Mouse (Mus musculus) regulatory T cell (primary cell): ENCODE measurements at regions not wholly inside any gene's neighbourhood (a gene's known extent, or its start where the extent isn't known, plus 50 kb on each side); places are given as distances from the start of the nearest gene placed in this dataset.

Experiments used
- in situ Hi-C: fragments of 300-600 bp; cut with MboI, MseI; formaldehyde crosslinking; loops from one replicate; pipeline ENCODE4 v1.15.1; 2025; ENCODE audit warnings: high pct_unique_total_duplicates

- in situ Hi-C loops, result no loop called here
Observed at GRCm38 (mm10) chr12:26244701-26245100, 170.4 kb downstream of the Rnf144a start.

GRCm38 (mm10) chr12:26227557-26228020, 187.5 kb downstream of the Rnf144a start:
- in situ Hi-C loops, result no loop called here

GRCm38 (mm10) chr12:26226363-26226762, 188.7 kb downstream of the Rnf144a start:
- in situ Hi-C loops, result no loop called here

GRCm38 (mm10) chr12:26212447-26212846, 202.6 kb downstream of the Rnf144a start:
- in situ Hi-C loops, result no loop called here

GRCm38 (mm10) chr12:26211423-26211822, 203.6 kb downstream of the Rnf144a start:
- in situ Hi-C loops, result no loop called here

- in situ Hi-C loops, result no loop called here
Observed at GRCm38 (mm10) chr12:26206751-26207150, 208.3 kb downstream of the Rnf144a start.

- in situ Hi-C loops, result no loop called here
Observed at GRCm38 (mm10) chr12:26206036-26206435, 209.0 kb downstream of the Rnf144a start.

GRCm38 (mm10) chr12:26191982-26192576, 223.0 kb downstream of the Rnf144a start:
- in situ Hi-C loops, result no loop called here

GRCm38 (mm10) chr12:26191268-26191981, 223.6 kb downstream of the Rnf144a start:
- in situ Hi-C loops, result no loop called here

- in situ Hi-C loops, result no loop called here
Observed at GRCm38 (mm10) chr12:26188996-26189395, 226.1 kb downstream of the Rnf144a start.

GRCm38 (mm10) chr12:26187091-26187862, 227.8 kb downstream of the Rnf144a start:
- in situ Hi-C loops, result no loop called here

- in situ Hi-C loops, result no loop called here
Observed at GRCm38 (mm10) chr12:26184701-26185460, 230.2 kb downstream of the Rnf144a start.

GRCm38 (mm10) chr12:26183021-26183420, 232.0 kb downstream of the Rnf144a start:
- in situ Hi-C loops, result no loop called here

- in situ Hi-C loops, result no loop called here
Observed at GRCm38 (mm10) chr12:26180846-26181245, 234.2 kb downstream of the Rnf144a start.

GRCm38 (mm10) chr12:26176231-26176662, 238.8 kb downstream of the Rnf144a start:
- in situ Hi-C loops, result no loop called here

GRCm38 (mm10) chr12:26163416-26163815, 251.6 kb downstream of the Rnf144a start:
- in situ Hi-C loops, result no loop called here

- in situ Hi-C loops, result no loop called here
Observed at GRCm38 (mm10) chr12:26160861-26161615, 254.0 kb downstream of the Rnf144a start.

- in situ Hi-C loops, result no loop called here
Observed at GRCm38 (mm10) chr12:26152992-26153391, 262.1 kb downstream of the Rnf144a start.

- in situ Hi-C loops, result no loop called here
Observed at GRCm38 (mm10) chr12:26146336-26146735, 268.7 kb downstream of the Rnf144a start.

- in situ Hi-C loops, result no loop called here
Observed at GRCm38 (mm10) chr12:26145085-26145714, 269.9 kb downstream of the Rnf144a start.
